18 mouse cellular contexts compared by ENCODE assay signal in the genomic region with DNA sequence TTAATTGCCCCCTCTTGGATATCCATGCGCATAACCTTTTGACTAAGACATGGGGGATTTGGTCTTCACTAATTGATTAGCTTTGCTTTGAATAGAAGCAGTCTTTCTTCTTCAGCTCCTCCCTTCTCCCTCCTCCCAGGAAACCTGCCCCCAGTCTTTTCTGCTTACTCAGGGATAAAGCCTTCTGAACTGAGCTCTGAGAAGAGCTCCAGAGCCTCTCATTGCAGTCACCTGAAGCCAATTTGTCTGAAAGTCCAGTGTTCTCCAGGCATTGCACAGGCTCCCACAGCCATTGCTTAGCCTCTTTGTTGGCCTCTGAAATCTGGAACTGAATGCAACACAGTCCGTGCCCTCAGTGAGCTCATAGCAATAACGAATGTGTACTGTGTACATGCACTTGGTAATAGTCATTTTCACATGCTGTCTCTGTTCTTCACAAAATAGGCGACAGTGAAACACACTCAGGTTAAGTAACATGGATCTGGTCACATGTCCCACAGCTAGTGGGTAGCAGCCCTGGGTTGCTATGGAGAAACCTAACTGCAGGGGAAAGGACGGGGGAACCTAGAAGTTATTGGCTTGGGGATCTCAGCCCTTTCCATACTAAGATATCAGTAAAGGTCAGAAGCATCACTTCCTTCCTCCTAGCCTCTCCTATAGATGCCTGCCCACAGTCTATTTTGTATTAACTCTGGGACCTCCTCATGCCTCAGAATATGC. TPM values are rescaled to one million over a fixed set of nuclear protein-coding genes. Genes with fewer than 3 reads are reported as not detected.
DNase-seq lines count a peak whose midpoint lies in the region; ATAC-seq and TF ChIP-seq lines count a peak whose summit lies in the region.
"Had no signal": no experiment of that assay in that cellular context is flagged by ENCODE, and none has a peak within 500 bp of the region (broad histone marks: within the 10 kb centered on the region; RNA-seq: fewer than 3 reads in every experiment).

No protein-coding gene starts in this region.

- no peak overlapping the region for H3K4me3 ChIP-seq in kidney, adult 2 months (ENCODE audit: insufficient read depth, low read depth, low read length)
- no peak overlapping the region for H3K4me3 ChIP-seq in midbrain, embryonic 11.5 days (ENCODE audit: low read depth, low read length)
- no peak overlapping the region for H3K4me3 ChIP-seq in midbrain, embryonic 14.5 days (replicated peaks; ENCODE audit: low read depth, low read length)
- no peak overlapping the region for H3K4me3 ChIP-seq in olfactory bulb, adult 2 months (ENCODE audit: insufficient read depth, low read depth, low read length)
- H3K4me3 ChIP-seq: hindbrain, embryonic 13.5 days; limb, embryonic 10.5 days; liver, embryonic 13.5 days; myocyte; neural tube, embryonic 15.5 days had no signal

- no peak for TF ChIP-seq POLR2A in kidney, adult 2 months (IDR thresholded peaks at IDR 0.05; ENCODE audit: low read depth, low read length)
- no peak for TF ChIP-seq POLR2A in olfactory bulb, adult 2 months (IDR thresholded peaks at IDR 0.05; ENCODE audit: insufficient read depth, low read depth, low read length)

- H3K36me3 ChIP-seq in kidney, adult 2 months (ENCODE audit: control insufficient read depth, insufficient read depth, low read length): peaks cover 12% of the 10 kb centered on the region
- H3K36me3 ChIP-seq in midbrain, embryonic 11.5 days (ENCODE audit: control insufficient read depth, insufficient read depth, low read length): peaks cover 5% of the 10 kb centered on the region; the same call in 1 of the 2 replicates
- H3K36me3 ChIP-seq in midbrain, embryonic 14.5 days (ENCODE audit: control insufficient read depth, insufficient read depth, low read length): peaks cover 34% of the 10 kb centered on the region

- no peak overlapping the region for H3K4me2 ChIP-seq in midbrain, embryonic 11.5 days
- H3K4me2 ChIP-seq in midbrain, embryonic 14.5 days (ENCODE audit: low read length): no peak overlapping the region
- H3K4me2 ChIP-seq: hindbrain, embryonic 13.5 days; liver, embryonic 13.5 days; neural tube, embryonic 15.5 days had no signal

- no peaks in the 10 kb centered on the region for H3K27me3 ChIP-seq in kidney, adult 2 months (replicated peaks; ENCODE audit: control insufficient read depth, insufficient read depth, low read length)
- H3K27me3 ChIP-seq in midbrain, embryonic 11.5 days (ENCODE audit: control insufficient read depth, insufficient read depth, low read length): no peaks in the 10 kb centered on the region
- no peaks in the 10 kb centered on the region for H3K27me3 ChIP-seq in midbrain, embryonic 14.5 days (ENCODE audit: control insufficient read depth, insufficient read depth, low read length)
- H3K27me3 ChIP-seq: hindbrain, embryonic 13.5 days; liver, embryonic 13.5 days; neural tube, embryonic 15.5 days had no signal

- H3K9me3 ChIP-seq in midbrain, embryonic 11.5 days (ENCODE audit: control insufficient read depth, low read length): no peaks in the 10 kb centered on the region
- H3K9me3 ChIP-seq in midbrain, embryonic 14.5 days (ENCODE audit: control insufficient read depth, low read length): no peaks in the 10 kb centered on the region
- H3K9me3 ChIP-seq: hindbrain, embryonic 13.5 days; limb, embryonic 10.5 days; liver, embryonic 13.5 days; neural tube, embryonic 15.5 days had no signal

- ATAC-seq in midbrain, embryonic 11.5 days (ENCODE audit: low FRiP score): no peak
- ATAC-seq in midbrain, embryonic 14.5 days (ENCODE audit: low FRiP score, low TSS enrichment): no peak
- ATAC-seq: intestine, postnatal 0 days had no signal

- 67% methylated on average over 5 of the region's 5 CpGs for WGBS in kidney, adult 2 months
- WGBS in midbrain, embryonic 11.5 days: 68% methylated on average over 5 of the region's 5 CpGs
- WGBS in midbrain, embryonic 14.5 days: 65% methylated on average over 5 of the region's 5 CpGs
- WGBS in olfactory bulb, adult 2 months: 18% methylated on average over 5 of the region's 5 CpGs

- peaks cover 18% of the 10 kb centered on the region for H3K4me1 ChIP-seq in kidney, adult 2 months (ENCODE audit: control insufficient read depth, insufficient read depth, low read length)
- peaks cover 23% of the 10 kb centered on the region for H3K4me1 ChIP-seq in midbrain, embryonic 11.5 days (ENCODE audit: control insufficient read depth, insufficient read depth, low read length)
- H3K4me1 ChIP-seq in midbrain, embryonic 14.5 days (ENCODE audit: control insufficient read depth, insufficient read depth, low read length): peaks cover 23% of the 10 kb centered on the region
- H3K4me1 ChIP-seq in olfactory bulb, adult 2 months (ENCODE audit: control insufficient read depth, insufficient read depth, low read length): peaks cover 13% of the 10 kb centered on the region

- H3K27ac ChIP-seq in kidney, adult 2 months (ENCODE audit: insufficient read depth, low read depth, low read length): no peak overlapping the region
- no peak overlapping the region for H3K27ac ChIP-seq in midbrain, embryonic 11.5 days (ENCODE audit: low read depth, low read length)
- no peak overlapping the region for H3K27ac ChIP-seq in midbrain, embryonic 14.5 days (replicated peaks; ENCODE audit: low read depth, low read length)
- H3K27ac ChIP-seq in olfactory bulb, adult 2 months (ENCODE audit: insufficient read depth, low read depth, low read length): peak overlapping the region; percentile 14; the same call in 1 of the 2 replicates
- H3K27ac ChIP-seq: hindbrain, embryonic 13.5 days; limb, embryonic 10.5 days; liver, embryonic 13.5 days; neural tube, embryonic 15.5 days had no signal

- DNase-seq in cerebellum, adult 9-11 months: peak; percentile 22
- DNase-seq in cerebellum, postnatal 36 days: no peak
- peak; percentile 67 for DNase-seq in kidney, adult 2 months
- DNase-seq in kidney, adult 8-10 months: no peak
- peak; percentile 65 for DNase-seq in midbrain, embryonic 11.5 days (ENCODE audit: low spot score, missing footprints)
- DNase-seq in midbrain, embryonic 14.5 days: no peak
- DNase-seq in frontal cortex, postnatal 36 days (ENCODE audit: low spot score in 2 of 2): no peak
- DNase-seq: adrenal gland, postnatal 36 days; gastrocnemius, postnatal 14 days; liver, embryonic 13.5 days; retina, postnatal 1 day; thymus, postnatal 36 days had no signal

- TF ChIP-seq CTCF in kidney, adult 2 months (conservative IDR thresholded peaks at IDR 0.05; ENCODE audit: insufficient read depth, insufficient read length, low read depth, low read length): no peak
- no peak for TF ChIP-seq CTCF in olfactory bulb, adult 2 months (IDR thresholded peaks at IDR 0.05; ENCODE audit: insufficient read depth, low read depth, low read length)

- H3K9ac ChIP-seq in midbrain, embryonic 11.5 days (ENCODE audit: low read length): no peak overlapping the region
- no peak overlapping the region for H3K9ac ChIP-seq in midbrain, embryonic 14.5 days (replicated peaks; ENCODE audit: low read length)
- H3K9ac ChIP-seq: liver, embryonic 13.5 days; neural tube, embryonic 15.5 days had no signal

RNA-seq across cellular contexts. Expression of a gene that starts 11.9 kb away (rescaled TPM):
- 121 and 131 TPM in 2 replicates for polyA plus RNA-seq in kidney, adult 2 months (2012; rRNA removed)
- polyA plus RNA-seq in midbrain, embryonic 11.5 days (2014; fragmentation: Nextera tagmentation; extraction: Ambion mirVana): 11.0 and 12.9 TPM in 2 replicates
- 12.9 and 19.6 TPM in 2 replicates for polyA plus RNA-seq in midbrain, embryonic 14.5 days (2014; fragmentation: Nextera tagmentation; extraction: Ambion mirVana)
- 278 TPM in 1 of 2 replicates, not detected in the other for polyA plus RNA-seq in olfactory bulb, adult 2 months (2012; ENCODE audit: insufficient read depth, insufficient read length, low replicate concordance, missing spikeins)

RNA-seq across cellular contexts. Expression of a gene that starts 44.5 kb away (rescaled TPM):
- polyA plus RNA-seq in kidney, adult 2 months (2012; rRNA removed): 31.6 and 40.3 TPM in 2 replicates
- 10.4 and 12.9 TPM in 2 replicates for polyA plus RNA-seq in midbrain, embryonic 11.5 days (2014; fragmentation: Nextera tagmentation; extraction: Ambion mirVana)
- polyA plus RNA-seq in midbrain, embryonic 14.5 days (2014; fragmentation: Nextera tagmentation; extraction: Ambion mirVana): 11.7 and 14.4 TPM in 2 replicates
- not detected in 2 replicates for polyA plus RNA-seq in olfactory bulb, adult 2 months (2012; ENCODE audit: insufficient read depth, insufficient read length, low replicate concordance, missing spikeins)

RNA-seq across cellular contexts. Expression of a gene that starts 57.6 kb away (rescaled TPM):
- polyA plus RNA-seq in kidney, adult 2 months (2012; rRNA removed): 33.5 and 47.4 TPM in 2 replicates
- polyA plus RNA-seq in midbrain, embryonic 11.5 days (2014; fragmentation: Nextera tagmentation; extraction: Ambion mirVana): 179 and 197 TPM in 2 replicates
- polyA plus RNA-seq in midbrain, embryonic 14.5 days (2014; fragmentation: Nextera tagmentation; extraction: Ambion mirVana): 139 and 149 TPM in 2 replicates
- not detected in 2 replicates for polyA plus RNA-seq in olfactory bulb, adult 2 months (2012; ENCODE audit: insufficient read depth, insufficient read length, low replicate concordance, missing spikeins)

RNA-seq across cellular contexts. Expression of a gene that starts 58.0 kb away (rescaled TPM):
- 890 and 915 TPM in 2 replicates for polyA plus RNA-seq in kidney, adult 2 months (2012; rRNA removed)
- 155 and 165 TPM in 2 replicates for polyA plus RNA-seq in midbrain, embryonic 11.5 days (2014; fragmentation: Nextera tagmentation; extraction: Ambion mirVana)
- polyA plus RNA-seq in midbrain, embryonic 14.5 days (2014; fragmentation: Nextera tagmentation; extraction: Ambion mirVana): 211 and 221 TPM in 2 replicates
- 365 TPM in 1 of 2 replicates, not detected in the other for polyA plus RNA-seq in olfactory bulb, adult 2 months (2012; ENCODE audit: insufficient read depth, insufficient read length, low replicate concordance, missing spikeins)

Comparison
In these comparisons a context has a peak if more than half of its experiments do, and no peak if none do; other contexts are left out.
1. DNase-seq: peak in cerebellum, adult 9-11 months (single experiment), kidney, adult 2 months (single experiment) and midbrain, embryonic 11.5 days (single experiment); none in cerebellum, postnatal 36 days (0 of 2), kidney, adult 8-10 months (0 of 2), midbrain, embryonic 14.5 days (single experiment) and frontal cortex, postnatal 36 days (0 of 2).